Mouse (Mus musculus) embryonic facial prominence, embryonic 14.5 days (tissue): Measurements from ENCODE around the gene Neu2. TPM values are rescaled to one million over a fixed set of nuclear protein-coding genes. Genes with fewer than 3 reads are reported as not detected.

Source experiments
- ATAC-seq: fragments of 200-750 bp; cut with Nextera tagmentation; 2 replicates; pipeline ENCODE4 v1.8.0; 2017; ENCODE audit warnings: low read depth, moderate number of reproducible peaks, moderate TSS enrichment
- DNase-seq: peaks from one replicate; pipeline ENCODE4 v3.0.0-alpha.2; 2015; ENCODE audit warnings: low spot score
- H3K27ac ChIP-seq: fragments of 300-500 bp; sonication (generic); replicated peaks from 2 replicates; pipeline ENCODE4 v1.5.1; 2014; ENCODE audit warnings: low read depth, mild to moderate bottlenecking, low read length, moderate library complexity
- H3K27me3 ChIP-seq: fragments of 300-500 bp; sonication (generic); replicated peaks from 2 replicates; pipeline ENCODE4 v1.6.1; 2014; ENCODE audit warnings: low read length; ENCODE audit not compliant: control insufficient read depth, insufficient read depth
- H3K36me3 ChIP-seq: fragments of 300-500 bp; sonication (generic); 2 replicates; pipeline ENCODE4 v1.6.1; 2014; ENCODE audit warnings: low read length, mixed read lengths; ENCODE audit not compliant: control insufficient read depth, insufficient read depth
- H3K4me1 ChIP-seq: fragments of 300-500 bp; sonication (generic); 2 replicates; pipeline ENCODE4 v1.6.1; 2014; ENCODE audit warnings: antibody characterized with exemption, low read length; ENCODE audit not compliant: control insufficient read depth, insufficient read depth
- H3K4me2 ChIP-seq: fragments of 300-500 bp; sonication (generic); 2 replicates; pipeline ENCODE4 v1.6.1; 2014; ENCODE audit warnings: low read depth, mild to moderate bottlenecking, low read length, moderate library complexity, mixed read lengths
- H3K4me3 ChIP-seq: fragments of 300-500 bp; sonication (generic); 2 replicates; pipeline ENCODE4 v1.5.1; 2014; ENCODE audit warnings: low read depth, mild to moderate bottlenecking, low read length
- H3K9ac ChIP-seq: fragments of 300-500 bp; sonication (generic); 2 replicates; pipeline ENCODE4 v1.6.1; 2014; ENCODE audit warnings: low read depth, mild to moderate bottlenecking, low read length, moderate library complexity, mixed read lengths
- H3K9me3 ChIP-seq: fragments of 300-500 bp; sonication (generic); 2 replicates; pipeline ENCODE4 v1.6.1; 2016; ENCODE audit warnings: low read length; ENCODE audit not compliant: control insufficient read depth
- WGBS: fragments of 180-500 bp; shearing (Covaris S2); extraction: QIAGEN DNeasy Blood & Tissue Kit; methylation state at CpG from one replicate; pipeline ENCODE4 v1.1.7; 2014; 5-methylcytosine and 5-hydroxymethylcytosine counted together
- polyA plus RNA-seq: library from polyadenylated mRNA; unstranded; fragments of >200 nt; fragmentation: Nextera tagmentation; extraction: Ambion mirVana; gene quantifications from 2 replicates; pipeline ENCODE4 v1.2.1, GENCODE M21; 2014

Neu2 gene
- polyA plus RNA-seq, 1 experiment from 2014 or later, result not detected

DNA sequence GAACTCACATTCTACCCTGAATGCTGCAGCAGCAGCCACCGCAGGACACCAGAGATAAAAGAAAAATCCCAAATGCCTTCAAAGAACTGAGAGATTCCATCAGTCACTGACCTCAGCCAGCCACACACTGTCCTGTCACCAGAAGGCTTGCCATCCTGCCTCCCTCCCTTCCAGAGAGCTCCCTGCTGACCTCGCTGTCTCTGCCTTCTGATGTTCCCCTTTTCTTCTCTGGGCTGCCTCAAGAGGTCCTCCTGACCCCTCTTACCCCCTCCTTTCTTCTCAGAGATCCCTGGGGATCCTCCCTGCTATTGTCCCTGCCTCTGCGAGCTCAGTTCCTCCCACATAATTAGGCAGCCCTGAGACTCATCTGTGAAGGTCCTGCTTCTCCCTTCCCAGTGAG, 71.1 kb downstream of the Neu2 start:
- no peaks in the 10 kb centered on the region for H3K27me3 ChIP-seq
- no peak overlapping the region for H3K27ac ChIP-seq
- H3K9ac ChIP-seq, result no peak overlapping the region
- 6% methylated on average over 3 of the region's 3 CpGs for WGBS
- H3K9me3 ChIP-seq, result no peaks in the 10 kb centered on the region
- no peak for DNase-seq
- ATAC-seq, result no peak
- no peaks in the 10 kb centered on the region for H3K36me3 ChIP-seq
- H3K4me1 ChIP-seq, result no peaks in the 10 kb centered on the region
- no peak overlapping the region for H3K4me2 ChIP-seq
- no peak overlapping the region for H3K4me3 ChIP-seq

DNA sequence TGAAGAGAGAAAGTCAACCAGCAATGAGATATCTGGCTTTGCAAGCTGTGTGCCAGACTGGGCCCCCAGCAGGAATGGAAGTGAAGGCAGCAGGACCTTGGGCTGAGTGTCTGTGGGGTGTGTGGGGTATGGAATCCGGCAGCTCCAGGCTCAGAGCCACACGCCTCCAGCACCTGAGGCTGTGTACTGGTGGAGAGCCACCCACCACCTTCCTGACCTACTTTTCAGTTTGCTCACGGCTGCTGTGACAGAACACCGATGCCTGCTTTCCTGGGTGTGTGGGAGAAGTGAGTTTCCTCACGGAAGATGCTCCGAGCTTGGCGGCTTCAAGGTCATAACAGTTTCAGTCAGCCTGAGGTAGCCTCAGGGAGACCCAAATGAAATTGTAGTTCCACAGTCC, 79.5 kb downstream of the Neu2 start:
- H3K9me3 ChIP-seq, result no peaks in the 10 kb centered on the region
- no peak overlapping the region for H3K27ac ChIP-seq
- no peaks in the 10 kb centered on the region for H3K36me3 ChIP-seq
- 85% methylated on average over 7 of the region's 7 CpGs for WGBS
- DNase-seq, result no peak
- H3K9ac ChIP-seq, result no peak overlapping the region
- H3K4me3 ChIP-seq, result no peak overlapping the region
- no peak overlapping the region for H3K4me2 ChIP-seq
- H3K4me1 ChIP-seq, result no peaks in the 10 kb centered on the region
- no peak for ATAC-seq
- no peaks in the 10 kb centered on the region for H3K27me3 ChIP-seq

DNA sequence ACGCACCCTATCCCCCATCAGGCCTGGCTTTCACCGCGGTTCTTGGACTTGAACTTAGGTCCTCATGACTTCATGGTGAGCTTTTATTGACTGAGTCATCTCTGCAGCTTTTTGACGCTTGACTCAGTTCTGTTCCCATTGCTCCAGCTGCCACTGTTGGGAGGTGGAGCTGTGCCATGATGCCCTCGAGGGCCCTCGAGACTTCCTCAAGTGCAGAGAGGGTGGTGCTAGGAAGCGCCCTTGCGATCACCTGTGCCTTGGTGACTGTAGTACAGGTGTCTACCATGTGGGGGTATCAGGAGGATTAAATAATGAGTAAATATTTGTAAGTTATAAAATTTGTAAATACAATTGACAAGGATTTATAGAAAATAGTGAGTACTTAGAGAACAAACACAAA, 80.3 kb downstream of the Neu2 start:
- Histone ChIP-seq H3K4me2 (no peak overlapping the region), H3K27me3 (no peaks in the 10 kb centered on the region), H3K4me1 (no peaks in the 10 kb centered on the region), H3K9ac (no peak overlapping the region), H3K9me3 (no peaks in the 10 kb centered on the region), H3K4me3 (no peak overlapping the region), H3K36me3 (no peaks in the 10 kb centered on the region), H3K27ac (no peak overlapping the region)
- DNase-seq (no peak), ATAC-seq (no peak)
- WGBS, result 88% methylated on average over 8 of the region's 8 CpGs

GRCm38 (mm10) chr1:87594261-87594660, 84.6 kb downstream of the Neu2 start:
- no peaks in the 10 kb centered on the region for H3K9me3 ChIP-seq

DNA sequence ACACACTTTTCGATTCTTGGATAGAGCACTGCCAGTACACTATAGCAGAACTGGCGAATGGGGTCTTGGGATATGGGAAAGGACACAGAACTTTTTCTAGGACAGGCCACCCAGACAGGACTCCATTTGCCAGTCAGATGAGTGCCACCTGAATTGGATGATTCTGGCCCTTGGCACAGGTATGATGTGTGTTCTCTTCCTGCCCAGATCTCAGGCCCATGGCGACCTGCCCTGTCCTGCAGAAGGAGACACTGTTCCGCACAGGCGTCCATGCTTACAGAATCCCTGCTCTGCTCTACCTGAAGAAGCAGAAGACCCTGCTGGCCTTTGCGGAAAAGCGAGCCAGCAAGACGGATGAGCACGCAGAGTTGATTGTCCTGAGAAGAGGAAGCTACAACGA, 85.0 kb downstream of the Neu2 start:
- DNase-seq (no peak), ATAC-seq (no peak)
- H3K36me3 ChIP-seq, result no peaks in the 10 kb centered on the region
- H3K9ac ChIP-seq, result no peak overlapping the region
- H3K4me3 ChIP-seq, result no peak overlapping the region
- no peak overlapping the region for H3K27ac ChIP-seq
- 91% methylated on average over 10 of the region's 10 CpGs for WGBS
- no peaks in the 10 kb centered on the region for H3K9me3 ChIP-seq
- no peaks in the 10 kb centered on the region for H3K27me3 ChIP-seq
- no peak overlapping the region for H3K4me2 ChIP-seq
- H3K4me1 ChIP-seq, result no peaks in the 10 kb centered on the region

More at GRCm38 (mm10) chr1:87594261-87594660, 84.6 kb downstream of the Neu2 start:
- Histone ChIP-seq H3K4me3 (no peak overlapping the region), H3K4me1 (no peaks in the 10 kb centered on the region), H3K36me3 (no peaks in the 10 kb centered on the region), H3K27ac (no peak overlapping the region), H3K27me3 (no peaks in the 10 kb centered on the region), H3K4me2 (no peak overlapping the region), H3K9ac (no peak overlapping the region)
- ATAC-seq (no peak), DNase-seq (no peak)
- WGBS, result 69% methylated on average over 3 of the region's 3 CpGs

- Histone ChIP-seq H3K4me2 (no peak overlapping the region), H3K4me1 (no peaks in the 10 kb centered on the region), H3K27ac (no peak overlapping the region), H3K9ac (no peak overlapping the region), H3K4me3 (no peak overlapping the region), H3K9me3 (no peaks in the 10 kb centered on the region), H3K27me3 (no peaks in the 10 kb centered on the region), H3K36me3 (no peaks in the 10 kb centered on the region)
- DNase-seq (no peak), ATAC-seq (no peak)
- 76% methylated on average over 7 of the region's 7 CpGs for WGBS
These were observed 90.8 kb downstream of the Neu2 start for GRCm38 (mm10) chr1:87600533-87600932.

DNA sequence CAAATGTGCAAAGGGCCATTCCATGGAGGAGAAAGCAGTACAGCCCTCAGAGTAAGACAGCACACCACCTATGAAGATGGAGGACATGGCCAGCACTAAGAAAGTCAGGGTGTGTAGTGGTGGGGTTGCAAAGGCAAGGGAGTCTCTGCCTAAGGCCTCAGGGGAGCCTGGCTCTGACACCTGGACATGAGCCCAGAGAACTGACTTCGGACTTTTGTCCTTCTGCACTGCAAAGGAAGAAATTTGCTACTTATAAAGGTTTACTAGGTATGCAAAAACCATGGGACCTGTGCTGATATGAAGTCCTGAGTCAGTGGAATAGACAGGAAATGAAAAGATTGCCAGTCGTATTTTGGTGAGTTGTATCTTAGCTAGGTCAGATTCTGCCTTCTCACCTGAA, 92.1 kb downstream of the Neu2 start:
- no peak for DNase-seq
- Histone ChIP-seq H3K27ac (no peak overlapping the region), H3K27me3 (no peaks in the 10 kb centered on the region), H3K36me3 (no peaks in the 10 kb centered on the region), H3K4me3 (no peak overlapping the region), H3K9me3 (no peaks in the 10 kb centered on the region), H3K4me1 (no peaks in the 10 kb centered on the region), H3K9ac (no peak overlapping the region), H3K4me2 (no peak overlapping the region)
- ATAC-seq, result no peak
- 70% methylated on average over 2 of the region's 2 CpGs for WGBS

- ATAC-seq, result no peak
- no peak overlapping the region for H3K27ac ChIP-seq
These were observed 93.7 kb downstream of the Neu2 start for GRCm38 (mm10) chr1:87603389-87603788.

DNA sequence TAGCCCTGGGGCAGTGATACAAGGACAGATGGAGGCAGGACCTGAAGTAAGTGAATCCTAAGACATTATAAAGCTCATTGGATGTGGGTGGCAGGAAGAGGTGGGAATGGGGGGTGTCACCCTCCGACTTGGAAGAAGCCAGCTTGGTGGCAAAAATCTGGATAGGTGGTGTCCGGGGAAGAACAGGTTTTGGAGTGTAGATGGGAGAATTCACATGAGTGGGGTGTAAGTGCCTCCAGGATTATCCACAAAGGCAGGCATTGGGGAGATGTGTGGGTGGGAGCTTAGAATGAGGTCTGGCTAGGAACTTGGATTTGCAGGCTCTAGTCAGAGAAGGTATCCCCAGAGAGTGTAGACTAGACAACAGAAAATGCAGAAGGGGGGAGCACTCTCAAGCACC, 95.6 kb downstream of the Neu2 start:
- Histone ChIP-seq H3K9ac (no peak overlapping the region), H3K27ac (no peak overlapping the region), H3K4me3 (no peak overlapping the region), H3K4me1 (no peaks in the 10 kb centered on the region), H3K4me2 (no peak overlapping the region), H3K36me3 (no peaks in the 10 kb centered on the region), H3K9me3 (no peaks in the 10 kb centered on the region), H3K27me3 (no peaks in the 10 kb centered on the region)
- DNase-seq (no peak), ATAC-seq (no peak)
- WGBS, result 66% methylated on average over 2 of the region's 2 CpGs

More at GRCm38 (mm10) chr1:87603389-87603788, 93.7 kb downstream of the Neu2 start:
- H3K36me3 ChIP-seq, result no peaks in the 10 kb centered on the region
- H3K27me3 ChIP-seq, result no peaks in the 10 kb centered on the region
- DNase-seq, result no peak
- no peaks in the 10 kb centered on the region for H3K9me3 ChIP-seq
- no peak overlapping the region for H3K4me3 ChIP-seq
- H3K4me1 ChIP-seq, result no peaks in the 10 kb centered on the region
- 87% methylated on average over 5 of the region's 5 CpGs for WGBS
- no peak overlapping the region for H3K4me2 ChIP-seq
- H3K9ac ChIP-seq, result no peak overlapping the region
